Comparison of ENCODE assay signal across 23 mouse cellular contexts in the genomic region with DNA sequence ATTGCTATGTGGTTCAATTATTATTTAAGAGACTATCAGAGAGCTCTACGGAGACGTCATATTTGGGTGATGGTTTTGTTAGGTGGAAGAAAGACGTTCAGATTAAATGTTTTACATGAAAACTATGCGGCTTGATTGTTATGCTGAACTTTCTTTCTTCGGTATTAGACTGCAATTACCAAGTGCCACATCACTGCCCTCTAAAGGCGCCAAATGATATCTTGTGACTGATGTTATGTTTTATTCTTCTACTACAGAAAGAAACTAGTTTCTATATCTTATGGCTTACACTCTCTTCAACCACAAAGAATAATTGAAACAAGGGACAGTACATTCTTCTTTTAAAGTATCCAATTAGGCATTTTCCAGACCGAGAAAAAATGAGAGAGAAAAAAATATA.
DNase-seq lines count a peak whose midpoint lies in the region; ATAC-seq and TF ChIP-seq lines count a peak whose summit lies in the region.
"Had no signal": no experiment of that assay in that cellular context is flagged by ENCODE, and none has a peak within 500 bp of the region (broad histone marks: within the 10 kb centered on the region; RNA-seq: fewer than 3 reads in every experiment).

No protein-coding gene starts in this region.

- peak; percentile 31 for TF ChIP-seq CTCF in intestine, postnatal 0 days (IDR thresholded peaks at IDR 0.05; ENCODE audit: low read depth)
- peak; percentile 27; the same call in 1 of the 2 replicates for TF ChIP-seq CTCF in midbrain, postnatal 0 days (IDR thresholded peaks at IDR 0.05)

- no peak for ATAC-seq in cerebellum, adult (ENCODE audit: insufficient number of reproducible peaks, low FRiP score, low TSS enrichment)
- no peak for ATAC-seq in intestine, postnatal 0 days
- no peak for ATAC-seq in intestine, embryonic 16.5 days
- no peak for ATAC-seq in midbrain, postnatal 0 days (ENCODE audit: low FRiP score)
- no peak for ATAC-seq in midbrain, embryonic 15.5 days (replicated peaks)
- ATAC-seq: forebrain, embryonic 16.5 days; hindbrain, postnatal 0 days had no signal

- peak; percentile 3 to 8 for DNase-seq in cerebellum, postnatal 10 days
- no peak for DNase-seq in midbrain, postnatal 0 days (ENCODE audit: low spot score)
- DNase-seq in adrenal gland, postnatal 4 days (ENCODE audit: low spot score in 2 of 2), result no peak
- DNase-seq in testis, postnatal 14 days (ENCODE audit: low spot score), result no peak
- DNase-seq: adrenal gland, adult 2 months; adrenal gland, postnatal 36 days; cerebellum, postnatal 14 days; embryo, embryonic 11 days; gastrocnemius, adult 2 months; gastrocnemius, postnatal 36 days; heart, adult 11 months; heart, postnatal 14 days had no signal

- no peak overlapping the region for H3K4me3 ChIP-seq in intestine, postnatal 0 days (ENCODE audit: low read depth, low read length)
- H3K4me3 ChIP-seq in intestine, embryonic 16.5 days (ENCODE audit: low read length), result no peak overlapping the region
- H3K4me3 ChIP-seq in midbrain, postnatal 0 days (ENCODE audit: low read depth, low read length), result no peak overlapping the region
- H3K4me3 ChIP-seq in midbrain, embryonic 15.5 days, result no peak overlapping the region
- H3K4me3 ChIP-seq: embryonic facial prominence, embryonic 15.5 days; erythroblast, embryonic 14.5 days; forebrain, embryonic 10.5 days; gastrocnemius, adult 2 months; hindbrain, embryonic 13.5 days had no signal

- H3K27ac ChIP-seq in intestine, postnatal 0 days (ENCODE audit: low read depth, low read length), result no peak overlapping the region
- H3K27ac ChIP-seq in intestine, embryonic 16.5 days (ENCODE audit: low read length), result no peak overlapping the region
- H3K27ac ChIP-seq in midbrain, postnatal 0 days (ENCODE audit: low read depth, low read length), result no peak overlapping the region
- H3K27ac ChIP-seq in midbrain, embryonic 15.5 days, result no peak overlapping the region
- H3K27ac ChIP-seq: embryonic facial prominence, embryonic 15.5 days; forebrain, embryonic 10.5 days; gastrocnemius, adult 2 months; hindbrain, embryonic 13.5 days; hindbrain, postnatal 0 days had no signal

- no peaks in the 10 kb centered on the region for H3K27me3 ChIP-seq in intestine, postnatal 0 days (replicated peaks; ENCODE audit: control insufficient read depth, insufficient read depth, low read length)
- no peaks in the 10 kb centered on the region for H3K27me3 ChIP-seq in intestine, embryonic 16.5 days (replicated peaks; ENCODE audit: control insufficient read depth, insufficient read depth, low read length)
- no peaks in the 10 kb centered on the region for H3K27me3 ChIP-seq in midbrain, postnatal 0 days (ENCODE audit: insufficient read depth, low read length)
- H3K27me3 ChIP-seq in midbrain, embryonic 15.5 days (replicated peaks), result no peaks in the 10 kb centered on the region
- H3K27me3 ChIP-seq: CH12.LX; embryonic facial prominence, embryonic 15.5 days; hindbrain, embryonic 13.5 days had no signal

- H3K4me1 ChIP-seq in intestine, postnatal 0 days (replicated peaks; ENCODE audit: control insufficient read depth, insufficient read depth, low read length), result no peaks in the 10 kb centered on the region
- no peaks in the 10 kb centered on the region for H3K4me1 ChIP-seq in intestine, embryonic 16.5 days (ENCODE audit: control insufficient read depth, insufficient read depth, low read length)
- no peaks in the 10 kb centered on the region for H3K4me1 ChIP-seq in midbrain, postnatal 0 days (ENCODE audit: insufficient read depth, low read length)
- H3K4me1 ChIP-seq in midbrain, embryonic 15.5 days, result no peaks in the 10 kb centered on the region
- H3K4me1 ChIP-seq: embryonic facial prominence, embryonic 15.5 days; forebrain, embryonic 10.5 days; hindbrain, embryonic 13.5 days had no signal

- no peaks in the 10 kb centered on the region for H3K36me3 ChIP-seq in intestine, postnatal 0 days (ENCODE audit: control insufficient read depth, insufficient read depth)
- H3K36me3 ChIP-seq in intestine, embryonic 16.5 days (ENCODE audit: control insufficient read depth, insufficient read depth, low read length), result no peaks in the 10 kb centered on the region
- H3K36me3 ChIP-seq in midbrain, postnatal 0 days (ENCODE audit: insufficient read depth, low read length), result no peaks in the 10 kb centered on the region
- no peaks in the 10 kb centered on the region for H3K36me3 ChIP-seq in midbrain, embryonic 15.5 days (replicated peaks)
- H3K36me3 ChIP-seq: embryonic facial prominence, embryonic 15.5 days; forebrain, embryonic 10.5 days; hindbrain, embryonic 13.5 days had no signal

- H3K4me2 ChIP-seq in intestine, postnatal 0 days (replicated peaks; ENCODE audit: low read depth), result no peak overlapping the region
- H3K4me2 ChIP-seq in intestine, embryonic 16.5 days (ENCODE audit: low read depth, low read length), result no peak overlapping the region
- no peak overlapping the region for H3K4me2 ChIP-seq in midbrain, postnatal 0 days (ENCODE audit: low read depth, low read length, poor library complexity, severe bottlenecking)
- H3K4me2 ChIP-seq in midbrain, embryonic 15.5 days, result no peak overlapping the region
- H3K4me2 ChIP-seq: embryonic facial prominence, embryonic 15.5 days; hindbrain, embryonic 13.5 days had no signal

- H3K9me3 ChIP-seq in intestine, postnatal 0 days (ENCODE audit: control insufficient read depth), result no peaks in the 10 kb centered on the region
- H3K9me3 ChIP-seq in intestine, embryonic 16.5 days (ENCODE audit: control insufficient read depth, low read length), result no peaks in the 10 kb centered on the region
- H3K9me3 ChIP-seq in midbrain, postnatal 0 days (ENCODE audit: low read length), result no peaks in the 10 kb centered on the region
- H3K9me3 ChIP-seq in midbrain, embryonic 15.5 days, result no peaks in the 10 kb centered on the region
- H3K9me3 ChIP-seq: embryonic facial prominence, embryonic 15.5 days; forebrain, embryonic 10.5 days; hindbrain, embryonic 13.5 days had no signal

- no peak overlapping the region for H3K9ac ChIP-seq in intestine, postnatal 0 days (ENCODE audit: low read depth, low read length)
- H3K9ac ChIP-seq in intestine, embryonic 16.5 days (ENCODE audit: low read depth, low read length), result no peak overlapping the region
- no peak overlapping the region for H3K9ac ChIP-seq in midbrain, postnatal 0 days (replicated peaks; ENCODE audit: low read length, poor library complexity, severe bottlenecking)
- no peak overlapping the region for H3K9ac ChIP-seq in midbrain, embryonic 15.5 days
- H3K9ac ChIP-seq: embryonic facial prominence, embryonic 15.5 days; hindbrain, embryonic 13.5 days had no signal

- 72% methylated on average over 7 of the region's 7 CpGs for WGBS in intestine, postnatal 0 days
- WGBS in intestine, embryonic 16.5 days, result 70% methylated on average over 7 of the region's 7 CpGs
- 70% methylated on average over 7 of the region's 7 CpGs for WGBS in midbrain, postnatal 0 days
- WGBS in midbrain, embryonic 15.5 days, result 76% methylated on average over 7 of the region's 7 CpGs

Comparison
In these comparisons a context has a peak if more than half of its experiments do, and no peak if none do; other contexts are left out.
1. DNase-seq: peak in cerebellum, postnatal 10 days (2 of 2); none in midbrain, postnatal 0 days (single experiment), adrenal gland, postnatal 4 days (0 of 2) and testis, postnatal 14 days (single experiment).